Mouse (Mus musculus): ENCODE data around the gene Ak2. TPM values are rescaled to one million over a fixed set of nuclear protein-coding genes. Genes with fewer than 3 reads are reported as not detected.

Ak2 gene
- 10 to 100 TPM; 66.0 to 66.7 TPM for total RNA-seq (2021)
- long read RNA-seq, experiment 1, transcript Ak2-201 (6 exons, 986 nt), result major isoform, 61 of 98 reads
- long read RNA-seq, experiment 1, transcript Ak2-202 (7 exons, 1,781 nt), result minor isoform, 32 of 98 reads
- long read RNA-seq, experiment 1, partial matches to known transcripts, result 4 of 98 reads
- long read RNA-seq, experiment 1, other reads (novel, unspliced or antisense), result 1 of 98 reads
- long read RNA-seq, experiment 2, transcript Ak2-201 (6 exons, 986 nt), result major isoform, 48 of 70 reads
- long read RNA-seq, experiment 2, transcript Ak2-202 (7 exons, 1,781 nt), result minor isoform, 21 of 70 reads
- long read RNA-seq, experiment 2, partial matches to known transcripts, result 0 of 70 reads
- long read RNA-seq, experiment 2, other reads (novel, unspliced or antisense), result 1 of 70 reads

DNA sequence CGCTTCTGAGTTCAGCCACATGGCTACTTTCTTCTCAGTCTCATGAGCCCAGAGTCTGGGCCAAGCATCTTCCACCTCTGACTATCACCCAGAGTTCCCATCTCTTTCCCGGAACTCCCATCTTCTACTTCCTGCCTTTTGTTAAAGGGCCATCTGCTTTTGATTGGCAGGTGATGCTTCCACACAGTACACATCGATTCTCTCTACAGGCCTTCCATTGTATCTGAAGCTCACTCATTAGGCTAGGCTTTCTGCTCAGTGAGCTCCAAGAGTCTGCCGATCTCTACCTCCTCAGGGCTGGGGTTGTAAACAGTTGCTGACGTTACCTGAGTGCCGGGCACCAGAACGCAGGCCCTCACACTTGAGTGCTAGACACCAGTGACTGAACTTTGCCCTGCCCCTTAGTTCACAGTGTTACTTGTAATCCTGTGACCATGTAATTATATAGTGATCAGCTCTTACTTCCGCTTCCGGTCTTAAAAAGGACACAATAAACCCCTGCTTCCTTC lies at the start of gene Ak2:
Ak2 (plus strand) TSS at position 459 of the 509 bp plus-strand sequence.
- DNase-seq, result no peak
- intact Hi-C loops (cut with DNase I), result no loop called here

DNA sequence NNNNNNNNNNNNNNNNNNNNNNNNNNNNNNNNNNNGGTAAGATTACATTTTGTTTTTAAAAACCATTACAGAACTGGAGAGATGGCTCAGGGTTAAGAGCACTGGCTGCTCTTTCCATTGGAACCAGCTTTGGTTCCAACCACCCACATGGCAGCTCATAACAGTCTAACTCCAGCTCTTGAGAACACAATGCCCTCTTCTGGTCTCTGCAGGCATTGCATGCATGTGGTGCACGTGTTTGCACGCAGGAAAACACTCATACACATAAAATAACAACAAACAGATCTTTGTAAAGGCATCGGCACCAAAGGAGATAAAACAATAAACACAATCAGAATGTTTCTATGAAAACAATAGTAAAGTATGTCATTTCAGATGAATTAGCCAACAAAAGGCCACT lies 49.4 kb upstream of the Ak2 start:
- intact Hi-C loops (cut with DNase I), result no loop called here

GRCm38 (mm10) chr4:128946736-128947135 lies 45.0 kb upstream of the Ak2 start:
- intact Hi-C loops (cut with DNase I), result no loop called here

More for the DNA sequence above, 49.4 kb upstream of the Ak2 start:
- DNase-seq, result no peak

GRCm38 (mm10) chr4:128947326-128947933 lies 44.3 kb upstream of the Ak2 start:
- intact Hi-C loops (cut with DNase I), result no loop called here
- peak in 1 of 2 experiments; percentile 19 for DNase-seq

More at GRCm38 (mm10) chr4:128946736-128947135, 45.0 kb upstream of the Ak2 start:
- no peak for DNase-seq

GRCm38 (mm10) chr4:128948137-128948674 lies 43.6 kb upstream of the Ak2 start:
- peak; percentile 24 to 53 for DNase-seq
- intact Hi-C loops (cut with DNase I), result no loop called here

GRCm38 (mm10) chr4:128949470-128950005 lies 42.2 kb upstream of the Ak2 start:
- intact Hi-C loops (cut with DNase I), result no loop called here
- no peak for DNase-seq

DNA sequence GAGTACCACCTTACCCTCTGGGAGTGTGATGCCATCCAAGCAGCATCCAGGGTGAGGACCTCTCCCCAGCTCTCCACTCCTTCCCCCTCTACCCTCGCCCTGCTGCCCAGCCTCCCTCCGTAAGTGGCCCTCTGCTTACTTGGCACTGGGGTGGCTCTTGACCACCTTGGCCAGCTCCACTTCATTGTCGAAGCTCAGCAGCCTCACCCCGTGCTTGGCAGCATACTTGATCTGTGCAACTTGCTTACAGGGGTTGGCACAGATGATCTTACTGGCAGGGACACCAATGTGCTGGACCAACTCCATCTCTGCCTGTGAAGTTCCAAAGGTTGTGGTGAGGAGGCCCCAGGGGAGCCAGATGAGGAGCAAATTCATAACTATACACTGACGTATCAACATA lies 41.3 kb upstream of the Ak2 start:
- peak; percentile 31 to 55 for DNase-seq
- intact Hi-C loops (cut with DNase I), result no loop called here

- intact Hi-C loops (cut with DNase I), result no loop called here
- DNase-seq, result no peak
Observed at GRCm38 (mm10) chr4:128953851-128954250, 37.9 kb upstream of the Ak2 start.

GRCm38 (mm10) chr4:128957155-128957911 lies 34.4 kb upstream of the Ak2 start:
- intact Hi-C loops (cut with DNase I), result no loop called here
- peak; percentile 34 to 51 for DNase-seq

DNA sequence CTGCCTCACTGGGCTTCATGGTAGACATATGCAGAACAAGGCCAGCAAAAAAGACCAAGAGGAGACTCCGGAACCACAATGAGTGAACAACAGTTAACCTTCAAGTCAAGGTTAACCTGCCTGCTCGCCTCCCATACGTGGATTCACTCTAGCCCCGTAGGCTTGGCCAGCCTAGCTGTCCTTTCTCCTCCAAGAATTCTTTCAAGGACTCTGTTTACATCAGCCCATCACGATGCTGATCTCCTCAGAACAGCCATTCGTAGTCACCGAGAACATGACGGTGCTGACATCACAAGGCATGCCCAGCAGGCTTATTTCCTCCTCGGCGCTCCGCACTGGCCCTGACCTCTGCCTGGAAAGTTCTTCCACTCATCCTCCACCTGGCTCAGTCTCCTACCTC lies 33.6 kb upstream of the Ak2 start:
- intact Hi-C loops (cut with DNase I), result no loop called here
- DNase-seq, result no peak

DNA sequence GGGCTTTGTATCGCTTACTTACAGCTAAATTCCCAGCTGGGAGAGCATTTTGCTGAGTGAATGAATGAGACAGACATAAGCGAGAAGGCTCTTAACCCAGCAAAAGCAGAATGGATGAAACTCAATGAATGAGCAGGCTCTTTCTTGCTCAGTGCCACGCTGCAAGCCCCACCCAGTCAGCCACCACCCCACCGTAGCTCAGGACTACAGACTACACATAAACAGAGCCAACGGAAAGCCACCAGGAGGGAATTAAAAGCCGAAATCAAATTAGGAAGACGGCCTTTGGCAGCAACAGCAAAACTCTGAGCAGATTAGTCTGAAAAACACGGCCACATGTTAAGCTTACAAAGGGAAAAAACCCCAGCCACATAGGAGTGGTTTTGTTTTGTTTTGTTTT lies 32.9 kb upstream of the Ak2 start:
- DNase-seq, result no peak
- intact Hi-C loops (cut with DNase I), result no loop called here

GRCm38 (mm10) chr4:128959676-128960075 lies 32.1 kb upstream of the Ak2 start:
- intact Hi-C loops (cut with DNase I), result no loop called here
- no peak for DNase-seq

DNA sequence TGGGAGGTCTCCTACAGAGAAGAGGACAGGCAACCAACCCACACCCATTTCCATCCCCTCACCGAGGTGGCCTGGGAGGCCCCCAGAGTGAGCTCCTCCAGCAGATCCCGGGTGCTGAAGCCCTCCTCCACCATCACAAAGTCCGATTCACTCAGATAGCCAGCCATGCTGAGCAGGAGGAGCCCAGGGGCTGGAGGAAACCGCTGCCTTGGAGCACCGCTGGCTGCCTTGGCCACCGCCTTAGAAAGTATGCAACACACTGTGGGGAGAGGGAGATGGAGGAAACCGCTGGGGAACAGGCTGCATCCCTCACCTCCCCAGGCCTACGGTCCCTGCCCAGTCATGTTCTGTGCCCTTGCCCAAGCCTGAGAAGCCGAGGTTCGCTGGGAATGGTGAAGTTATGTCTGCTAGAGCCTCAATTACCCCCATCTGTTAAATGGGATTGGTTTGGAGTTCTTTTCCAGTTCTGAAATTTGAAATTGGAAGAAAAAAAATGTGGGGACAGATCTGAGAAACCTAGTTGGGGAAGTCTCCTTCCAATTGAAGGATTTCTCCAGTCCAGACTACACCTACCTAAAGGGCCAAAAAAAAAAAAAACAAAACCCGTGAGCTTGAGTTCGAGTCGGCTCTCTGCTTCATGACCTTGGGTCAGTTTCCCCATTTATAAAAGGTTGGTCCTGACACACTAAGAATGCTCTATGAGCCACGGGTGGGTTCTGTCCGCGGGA lies 30.3 kb upstream of the Ak2 start:
- no peak for DNase-seq
- intact Hi-C loops (cut with DNase I), result no loop called here

DNA sequence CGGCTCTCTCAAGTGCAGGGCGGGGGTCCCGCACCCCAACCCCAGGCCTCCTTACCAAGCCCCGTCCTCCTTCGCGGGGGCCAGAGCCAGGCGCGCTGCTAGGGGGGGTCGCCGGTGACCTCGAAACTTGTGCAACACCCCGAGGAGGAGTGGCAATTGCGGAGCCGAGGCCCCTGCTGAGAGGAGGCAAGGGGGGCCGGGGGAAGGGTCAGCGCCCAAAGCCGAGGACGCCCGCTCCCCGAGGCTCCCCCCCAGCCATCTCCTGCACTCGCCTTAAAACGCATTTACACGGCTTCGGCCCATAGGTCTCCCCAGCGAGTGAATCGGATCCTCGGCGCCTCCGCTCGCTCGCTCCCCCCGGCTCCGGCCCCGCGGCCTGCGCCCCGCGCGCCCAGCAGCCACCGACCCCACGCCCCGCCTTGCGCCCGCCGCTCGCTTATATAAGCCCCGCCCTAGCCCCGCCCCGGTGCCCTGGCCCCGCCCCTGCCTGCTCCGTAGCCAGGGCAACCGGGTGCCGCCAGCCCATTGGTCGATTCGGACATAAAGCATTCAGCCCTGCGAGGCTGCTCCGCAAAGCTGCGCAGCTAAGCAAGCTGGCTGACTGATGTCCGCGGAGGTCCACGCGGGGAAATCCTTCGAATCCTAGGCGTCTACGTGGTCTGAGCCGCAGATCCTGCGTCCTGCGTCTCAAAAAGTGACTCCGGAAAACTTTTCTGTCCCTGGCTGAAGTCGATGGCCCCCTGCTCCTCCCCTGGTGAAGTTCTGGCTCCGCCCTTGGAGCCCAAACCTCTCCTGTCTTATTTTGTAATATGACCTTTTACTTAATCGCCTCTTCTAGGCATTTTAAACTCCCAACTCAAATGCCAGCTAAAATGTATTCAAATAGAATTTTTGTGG lies 29.5 kb upstream of the Ak2 start, which contains the start of gene Azin2:
Azin2 (minus strand) TSS at position 414 of the 897 bp plus-strand sequence.
- DNase-seq, result peak; percentile 92 to 96
- intact Hi-C loops (cut with DNase I), result no loop called here

DNA sequence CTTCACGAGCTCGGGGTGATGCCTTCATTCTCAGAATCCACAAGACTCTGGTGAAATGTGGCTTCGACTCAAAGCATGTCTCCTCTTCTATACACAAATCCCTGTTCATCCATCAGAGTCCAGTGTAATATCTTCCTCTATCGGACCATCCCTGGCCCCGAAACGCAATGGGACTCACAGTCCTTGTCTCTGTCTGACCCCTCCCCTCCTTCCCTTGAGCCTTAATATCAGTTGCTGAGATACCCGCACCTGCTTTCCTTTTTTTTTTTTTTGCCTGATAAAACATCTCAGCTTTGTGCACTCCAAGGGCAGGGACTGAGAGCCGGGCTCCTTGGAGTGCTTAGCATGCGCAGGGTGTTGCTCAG lies 28.9 kb upstream of the Ak2 start:
- intact Hi-C loops (cut with DNase I), result no loop called here
- DNase-seq, result no peak

DNA sequence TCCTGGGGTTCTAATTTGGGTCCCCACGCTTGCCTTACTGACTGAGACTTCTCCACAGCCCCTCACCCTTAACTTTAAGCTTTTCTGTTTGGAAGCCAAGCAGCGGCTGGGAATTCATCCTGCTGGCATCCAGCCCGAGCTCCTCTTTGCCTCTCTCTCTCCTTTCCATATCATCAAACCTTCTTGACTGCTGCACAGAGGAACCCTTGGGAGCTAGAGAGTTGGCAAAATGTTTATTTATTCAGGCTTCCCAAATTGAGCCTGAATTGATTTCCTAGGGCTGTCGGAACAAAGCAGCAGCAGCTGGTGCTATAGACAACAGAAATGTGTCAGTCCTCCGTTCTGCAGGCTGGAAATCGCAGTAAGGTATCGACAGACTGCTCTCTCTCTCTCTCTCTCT lies 25.0 kb upstream of the Ak2 start:
- intact Hi-C loops (cut with DNase I), result no loop called here
- DNase-seq, result no peak

DNA sequence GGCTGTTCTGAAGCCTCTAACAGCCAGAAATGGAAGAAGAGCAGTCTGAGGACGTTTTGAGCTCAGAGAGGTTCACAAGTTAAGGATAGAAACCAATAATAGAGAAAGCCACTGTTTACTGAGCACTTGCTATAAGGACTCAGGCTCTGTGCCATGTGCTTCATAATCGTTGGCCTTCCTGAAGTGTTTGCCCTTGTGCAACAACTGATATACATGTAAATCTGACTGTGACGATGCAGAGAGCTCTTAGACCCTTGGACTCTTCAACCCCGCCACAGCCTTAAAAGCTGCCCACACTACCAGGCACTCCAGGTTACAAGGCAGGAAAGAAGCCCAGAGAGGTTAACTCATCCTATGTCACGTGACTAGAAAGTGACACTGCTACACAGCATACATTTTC lies 22.7 kb upstream of the Ak2 start:
- DNase-seq, result no peak
- intact Hi-C loops (cut with DNase I), result no loop called here

- intact Hi-C loops (cut with DNase I), result no loop called here
- no peak for DNase-seq
Observed at GRCm38 (mm10) chr4:128969607-128970416, 21.9 kb upstream of the Ak2 start.

Measured in heart, postnatal 14 days (tissue).